Mouse (Mus musculus) limb, embryonic 14.5 days (tissue): ENCODE data around the gene Itga2b. TPM values are rescaled to one million over a fixed set of nuclear protein-coding genes. Genes with fewer than 3 reads are reported as not detected.

Source experiments
- ATAC-seq: fragments of 200-750 bp; cut with Nextera tagmentation; 2 replicates; pipeline ENCODE4 v1.8.0; 2017; ENCODE audit warnings: low read depth, moderate number of reproducible peaks, moderate TSS enrichment; ENCODE audit not compliant: low FRiP score
- DNase-seq: peaks from one replicate; pipeline ENCODE4 v3.0.0-alpha.2; 2015; ENCODE audit warnings: low spot score
- H3K27ac ChIP-seq: fragments of 300-500 bp; sonication (generic); replicated peaks from 2 replicates; pipeline ENCODE4 v1.5.1; 2014; ENCODE audit warnings: low read depth, mild to moderate bottlenecking, low read length, moderate library complexity, mixed read lengths
- H3K27me3 ChIP-seq: fragments of 300-500 bp; sonication (generic); 2 replicates; pipeline ENCODE4 v1.6.1; 2014; ENCODE audit warnings: low read length, mixed read lengths; ENCODE audit not compliant: control insufficient read depth, insufficient read depth
- H3K36me3 ChIP-seq: fragments of 300-500 bp; sonication (generic); 2 replicates; pipeline ENCODE4 v1.6.1; 2014; ENCODE audit warnings: mild to moderate bottlenecking, low read length, moderate library complexity, mixed read lengths; ENCODE audit not compliant: control insufficient read depth, insufficient read depth
- H3K4me1 ChIP-seq: fragments of 300-500 bp; sonication (generic); 2 replicates; pipeline ENCODE4 v1.6.1; 2014; ENCODE audit warnings: antibody characterized with exemption, low read length, mixed read lengths; ENCODE audit not compliant: control insufficient read depth, insufficient read depth
- H3K4me2 ChIP-seq: fragments of 300-500 bp; sonication (generic); replicated peaks from 2 replicates; pipeline ENCODE4 v1.6.1; 2014; ENCODE audit warnings: low read depth, mild to moderate bottlenecking, low read length, moderate library complexity; ENCODE audit not compliant: severe bottlenecking
- H3K4me3 ChIP-seq: fragments of 300-500 bp; sonication (generic); replicated peaks from 2 replicates; pipeline ENCODE4 v1.5.1; 2014; ENCODE audit warnings: low read length
- H3K9ac ChIP-seq: fragments of 300-500 bp; sonication (generic); 2 replicates; pipeline ENCODE4 v1.6.1; 2014; ENCODE audit warnings: mild to moderate bottlenecking, low read depth, low read length, moderate library complexity; ENCODE audit not compliant: severe bottlenecking
- H3K9me3 ChIP-seq: fragments of 300-500 bp; sonication (generic); 2 replicates; pipeline ENCODE4 v1.6.1; 2016; ENCODE audit warnings: low read length; ENCODE audit not compliant: control insufficient read depth
- POLR2A ChIP-seq: fragments of 200-500 bp; IDR thresholded peaks from 2 replicates; pipeline ENCODE4 v1.8.0; 2012; ENCODE audit warnings: inconsistent platforms, mild to moderate bottlenecking, moderate library complexity, borderline replicate concordance; ENCODE audit not compliant: insufficient read depth, insufficient read length; ENCODE audit errors: extremely low read depth
- WGBS: fragments of 180-500 bp; shearing (Covaris S2); extraction: QIAGEN DNeasy Blood & Tissue Kit; methylation state at CpG from one replicate; pipeline ENCODE4 v1.1.7; 2014; 5-methylcytosine and 5-hydroxymethylcytosine counted together
- polyA plus RNA-seq, 2 experiments: library from polyadenylated mRNA; depleted of rRNA in 1 of 2; stranded (reverse) in 1 of 2; unstranded in 1 of 2; fragments of >200 nt; fragmentation: Nextera tagmentation in 1 of 2; extraction: Ambion mirVana in 1 of 2; gene quantifications; 2 replicates each; pipeline versions ENCODE4 v1.2.1 to v1.2.3; 2012 to 2014

The Itga2b gene
- polyA plus RNA-seq, 2 experiments: 3.5 to 7.0 TPM

DNA sequence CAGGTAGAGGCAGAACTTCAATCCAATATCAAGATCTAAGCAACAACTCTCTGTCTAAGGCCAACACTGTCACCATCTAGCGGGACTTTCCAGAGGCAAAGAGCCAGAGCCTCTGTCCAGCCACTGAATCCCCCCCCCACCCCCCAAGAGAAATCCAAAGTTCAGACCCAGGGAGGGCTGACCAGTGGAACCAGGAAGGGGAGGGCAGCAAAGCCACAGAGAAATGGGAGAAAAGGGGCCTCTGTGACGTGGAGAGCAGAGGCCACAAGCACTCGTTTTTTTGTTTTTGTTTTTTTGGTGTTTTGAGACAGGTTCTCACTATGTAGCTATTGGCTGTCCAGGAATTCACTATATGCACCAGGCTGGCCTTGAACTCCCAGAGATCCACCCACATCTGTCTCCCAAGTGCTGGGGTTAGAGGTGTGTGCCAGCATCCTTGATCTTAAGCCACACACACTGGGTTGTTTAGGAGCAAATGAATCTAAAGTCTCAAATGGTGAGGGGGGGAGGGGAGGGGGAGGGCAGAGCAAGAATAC lies 60.1 kb downstream of the Itga2b start:
- TF ChIP-seq POLR2A: no peak
- Histone ChIP-seq H3K4me1 (peaks cover 8% of the 10 kb centered on the region), H3K9me3 (no peaks in the 10 kb centered on the region), H3K27me3 (no peaks in the 10 kb centered on the region), H3K36me3 (peaks cover 3% of the 10 kb centered on the region; the same call in 1 of the 2 replicates), H3K4me2 (no peak overlapping the region), H3K27ac (no peak overlapping the region), H3K4me3 (no peak overlapping the region), H3K9ac (no peak overlapping the region)
- WGBS: 74% methylated on average over 3 of the region's 3 CpGs
- DNase-seq: no peak
- ATAC-seq: no peak

DNA sequence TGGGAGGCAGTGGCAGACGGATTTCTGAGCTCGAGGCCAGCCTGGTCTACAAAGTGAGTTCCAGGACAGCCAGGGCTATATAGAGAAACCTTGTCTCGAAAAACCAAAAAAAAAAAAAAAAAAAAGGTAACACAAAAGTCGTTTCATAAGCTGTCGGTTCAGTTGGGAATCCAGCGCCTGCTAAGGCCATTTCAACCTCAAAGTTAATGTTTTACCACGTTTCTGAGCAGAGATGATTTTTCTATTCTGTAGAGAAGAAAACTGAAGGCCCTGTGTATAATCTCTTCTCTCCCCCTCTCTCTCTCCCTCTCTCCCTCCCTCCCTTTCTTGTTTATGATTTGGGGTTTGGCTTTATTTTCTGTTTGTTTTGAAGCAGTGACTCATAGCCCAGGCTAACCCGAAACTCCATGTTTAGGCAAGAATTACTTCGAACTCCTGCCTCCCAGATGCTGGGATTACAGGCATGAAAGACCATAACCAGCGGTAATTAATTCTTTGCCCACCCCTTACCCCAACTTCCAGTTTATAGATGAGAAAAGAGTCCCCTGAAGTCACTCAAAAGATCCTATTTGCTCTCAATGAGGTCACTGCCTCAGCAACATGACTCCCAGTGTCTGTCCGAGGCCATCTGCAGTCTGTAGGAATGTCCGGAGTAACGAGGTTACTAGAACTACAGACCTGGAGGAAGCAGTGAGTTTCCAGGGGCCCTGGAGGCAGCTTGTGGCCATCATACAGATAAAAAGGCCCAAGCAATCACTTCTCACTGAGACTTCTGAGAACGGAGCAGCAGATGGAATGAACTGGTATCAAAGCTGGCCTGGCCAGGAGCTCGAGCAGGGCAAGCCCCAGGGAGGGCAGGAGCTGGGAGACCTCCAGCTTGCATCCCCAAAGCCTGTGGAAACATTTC lies 60.8 kb downstream of the Itga2b start:
- peaks cover 10% of the 10 kb centered on the region; the same call in 1 of the 2 replicates for H3K36me3 ChIP-seq
- 35% methylated on average over 14 of the region's 15 CpGs for WGBS
- no peak for DNase-seq
- no peaks in the 10 kb centered on the region for H3K27me3 ChIP-seq
- no peaks in the 10 kb centered on the region for H3K9me3 ChIP-seq
- no peak for ATAC-seq
- H3K4me1 ChIP-seq: peaks cover 8% of the 10 kb centered on the region
- peak overlapping the region; percentile 25; the same call in 1 of the 2 replicates for H3K9ac ChIP-seq
- no peak for TF ChIP-seq POLR2A
- peak overlapping the region; percentile 83; the same call in 1 of the 2 replicates for H3K27ac ChIP-seq
- H3K4me3 ChIP-seq: peak overlapping the region; percentile 67
- peak overlapping the region; percentile 96 for H3K4me2 ChIP-seq

DNA sequence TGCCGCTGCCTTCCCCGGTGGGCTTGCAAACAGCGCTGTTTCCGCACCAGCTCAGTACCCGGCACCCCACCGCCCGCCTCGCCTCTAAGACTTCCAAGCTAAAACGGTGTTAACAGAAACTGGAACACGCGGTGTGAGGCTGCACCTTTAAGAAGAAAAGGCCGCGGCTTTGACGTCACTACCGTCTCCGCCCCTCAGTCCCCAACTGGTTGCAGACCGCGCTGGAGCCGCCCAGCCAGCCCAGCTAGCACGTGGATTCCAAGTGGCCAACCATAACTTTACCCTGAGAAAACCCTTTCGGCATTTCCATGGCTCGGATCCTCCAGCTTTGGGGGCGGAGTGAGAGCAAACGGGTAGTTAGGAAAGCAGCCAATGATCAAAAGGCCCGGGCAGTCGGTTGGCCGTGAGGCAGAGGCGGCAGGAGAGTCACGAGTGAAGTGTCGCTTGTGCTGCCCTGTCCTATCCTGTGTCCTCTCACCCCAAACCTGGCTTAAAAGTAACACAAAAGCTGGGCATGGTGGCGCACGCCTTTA lies 61.5 kb downstream of the Itga2b start:
- H3K36me3 ChIP-seq: peaks cover 17% of the 10 kb centered on the region
- H3K9me3 ChIP-seq: no peaks in the 10 kb centered on the region
- under 1% methylated on average over 32 of the region's 32 CpGs for WGBS
- peak overlapping the region; percentile 96 for H3K4me2 ChIP-seq
- H3K27me3 ChIP-seq: no peaks in the 10 kb centered on the region
- ATAC-seq (peak; percentile 90), DNase-seq (peak; percentile 100)
- peak overlapping the region; percentile 72; the same call in 1 of the 2 replicates for H3K9ac ChIP-seq
- peaks cover 8% of the 10 kb centered on the region for H3K4me1 ChIP-seq
- TF ChIP-seq POLR2A: 0 out of 2 replicates have a peak, but pooled peaks have one; percentile 10
- H3K27ac ChIP-seq: peak overlapping the region; percentile 83
- peak overlapping the region; percentile 67 for H3K4me3 ChIP-seq

DNA sequence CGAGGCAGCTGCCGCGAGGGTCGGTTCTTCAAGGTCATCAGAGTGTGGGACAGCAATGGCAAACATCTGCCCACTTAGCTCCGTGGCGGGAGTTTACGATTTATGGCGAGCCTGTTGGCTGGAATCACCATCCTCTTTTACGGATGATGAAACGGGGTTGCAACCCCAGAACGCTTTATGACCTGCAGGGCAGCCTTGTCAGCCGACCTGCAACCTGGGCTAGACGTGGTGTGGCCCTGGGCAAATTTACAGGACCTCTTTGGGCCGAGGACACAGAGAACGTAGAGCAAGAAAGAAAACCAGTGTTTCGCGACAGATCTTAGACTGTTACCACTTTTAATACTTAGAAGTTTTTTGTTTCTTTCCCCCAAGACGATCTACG lies 62.1 kb downstream of the Itga2b start, which contains the start of gene Slc25a39:
Gene Slc25a39 (minus strand): TSS at position 113 of the 382 bp plus-strand sequence.
- Histone ChIP-seq H3K4me3 (peak within 1 kb of the TSS; percentile 67), H3K9ac (peak within 1 kb of the TSS; percentile 72), H3K9me3 (no peaks in the 10 kb centered on the region), H3K4me2 (peak within 1 kb of the TSS; percentile 96), H3K27me3 (no peaks in the 10 kb centered on the region), H3K4me1 (peaks cover 8% of the 10 kb centered on the region), H3K27ac (peak within 1 kb of the TSS; percentile 83), H3K36me3 (peaks cover 23% of the 10 kb centered on the region)
- ATAC-seq (no peak), DNase-seq (no peak)
- WGBS: 0% methylated on average over 19 of the region's 19 CpGs
- TF ChIP-seq POLR2A: no peak

DNA sequence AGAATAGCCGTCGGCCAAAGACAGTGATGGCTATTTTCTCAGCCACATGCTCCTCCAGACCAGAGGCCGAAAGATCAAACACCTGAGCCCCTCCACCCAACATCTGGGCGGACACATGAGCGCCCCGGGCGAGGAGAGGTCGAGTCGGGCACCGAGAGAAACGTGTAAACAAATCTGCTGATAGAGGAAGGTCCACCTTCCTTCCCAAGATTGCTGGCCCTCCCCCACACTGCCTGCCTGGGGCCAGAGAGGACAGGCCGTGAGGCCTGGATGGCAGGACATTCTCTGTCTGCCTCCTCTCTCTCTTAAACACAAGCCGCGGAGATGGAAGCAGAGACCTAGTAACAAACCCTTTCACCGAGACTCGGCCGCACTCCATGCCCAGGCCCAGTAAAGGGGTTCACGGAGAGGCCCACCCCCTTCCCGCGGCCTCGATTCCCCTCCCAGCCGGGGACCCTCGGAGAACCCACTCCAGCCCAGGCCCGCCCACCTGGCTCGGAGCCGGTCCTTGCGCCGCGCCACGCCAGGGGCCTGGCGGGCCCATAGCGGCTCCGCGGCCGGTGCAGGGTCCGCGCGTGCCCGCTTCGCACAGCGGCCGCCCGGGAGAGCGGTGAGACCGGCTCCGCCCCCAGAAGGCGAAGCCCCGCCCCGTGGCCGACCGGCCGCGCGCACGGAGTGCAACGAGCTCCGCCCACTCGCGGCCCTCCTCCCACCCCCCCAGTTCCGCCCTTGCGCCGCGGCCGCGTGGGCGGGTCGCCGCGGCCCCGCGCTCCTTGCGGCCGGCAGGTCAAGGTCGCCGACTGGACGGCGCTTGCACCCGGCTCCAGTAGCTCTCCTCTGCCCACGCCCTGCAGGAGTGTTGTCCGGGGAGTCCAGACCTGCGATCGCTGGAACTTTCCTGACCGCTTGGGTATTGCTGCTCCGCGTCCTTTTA lies 62.8 kb downstream of the Itga2b start:
- H3K27ac ChIP-seq: peak overlapping the region; percentile 83
- H3K27me3 ChIP-seq: peaks cover 3% of the 10 kb centered on the region; the same call in 1 of the 2 replicates
- peak overlapping the region; percentile 96 for H3K4me2 ChIP-seq
- H3K4me1 ChIP-seq: peaks cover 8% of the 10 kb centered on the region
- ATAC-seq (peak; percentile 73), DNase-seq (peak; percentile 90)
- peak; percentile 45; the same call in 1 of the 2 replicates for TF ChIP-seq POLR2A
- H3K9ac ChIP-seq: peak overlapping the region; percentile 72
- H3K4me3 ChIP-seq: peak overlapping the region; percentile 67
- 2% methylated on average over 70 of the region's 85 CpGs for WGBS
- H3K36me3 ChIP-seq: peaks cover 30% of the 10 kb centered on the region
- H3K9me3 ChIP-seq: no peaks in the 10 kb centered on the region
